Mouse (Mus musculus) kidney, adult 2 months (tissue): ENCODE results near the gene Stac. TPM values are rescaled to one million over a fixed set of nuclear protein-coding genes. Genes with fewer than 3 reads are reported as not detected.

ENCODE experiments used
- DNase-seq: peaks from one replicate; pipeline ENCODE4 v3.0.0; 2021
- H3K27ac ChIP-seq: fragments of 200-500 bp; 2 replicates; pipeline ENCODE4 v1.5.1; 2012; ENCODE audit warnings: low read depth, low read length, control low read depth, inconsistent platforms; ENCODE audit not compliant: insufficient read depth
- H3K27me3 ChIP-seq: fragments of 200-500 bp; replicated peaks from 2 replicates; pipeline ENCODE4 v1.6.1; 2012; ENCODE audit warnings: mild to moderate bottlenecking, moderate library complexity, low read length, inconsistent platforms; ENCODE audit not compliant: control insufficient read depth, insufficient read depth
- H3K36me3 ChIP-seq: fragments of 200-500 bp; 2 replicates; pipeline ENCODE4 v1.6.1; 2012; ENCODE audit warnings: mild to moderate bottlenecking, moderate library complexity, low read length, inconsistent platforms; ENCODE audit not compliant: control insufficient read depth, insufficient read depth
- H3K4me1 ChIP-seq: fragments of 200-500 bp; 2 replicates; pipeline ENCODE4 v1.6.1; 2011; ENCODE audit warnings: low read length; ENCODE audit not compliant: control insufficient read depth, insufficient read depth
- H3K4me3 ChIP-seq: fragments of 200-500 bp; 2 replicates; pipeline ENCODE4 v1.5.1; 2011; ENCODE audit warnings: mild to moderate bottlenecking, low read depth, low read length, control low read depth; ENCODE audit not compliant: insufficient read depth
- CTCF ChIP-seq: fragments of 200-500 bp; conservative IDR thresholded peaks from 2 replicates; pipeline ENCODE4 v1.5.1; 2011; ENCODE audit warnings: low read depth, mild to moderate bottlenecking, control low read depth, low read length, moderate library complexity, mixed read lengths; ENCODE audit not compliant: insufficient read depth, insufficient read length
- POLR2A ChIP-seq: fragments of 200-500 bp; IDR thresholded peaks from one replicate; pipeline ENCODE4 v1.6.1; 2011; ENCODE audit warnings: low read depth, low read length, control low read depth
- WGBS: fragments of 180-500 bp; shearing (Covaris S2); methylation state at CpG from one replicate; pipeline ENCODE4 v1.1.7; 2018; 5-methylcytosine and 5-hydroxymethylcytosine counted together
- polyA plus RNA-seq: library from polyadenylated mRNA; depleted of rRNA; stranded (reverse); fragments of >200 nt; gene quantifications from 2 replicates; pipeline ENCODE4 v1.2.3, GENCODE M21; 2012

Gene Stac
- polyA plus RNA-seq, 1 experiment = 0.39 TPM

DNA sequence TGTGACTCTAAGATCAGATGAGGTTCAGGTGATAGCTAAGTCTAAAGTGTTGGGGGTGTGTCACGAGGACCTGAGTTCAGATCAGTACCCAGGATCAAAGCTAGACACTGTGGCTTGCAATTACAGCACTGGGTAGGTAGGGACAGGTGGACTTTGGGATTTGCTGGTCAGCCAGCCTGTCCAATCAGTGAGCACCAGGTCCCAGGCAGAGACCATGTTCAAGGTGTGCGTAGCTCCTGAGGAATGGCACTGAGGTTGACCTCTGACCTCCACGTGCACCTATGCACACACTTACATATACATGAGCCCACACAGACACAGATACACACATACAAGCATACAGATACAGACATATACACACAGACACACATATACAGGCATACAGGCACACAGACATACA is 174.6 kb downstream of the Stac start:
- H3K36me3 ChIP-seq = no peaks in the 10 kb centered on the region
- 82% methylated on average over 3 of the region's 3 CpGs for WGBS
- H3K27me3 ChIP-seq = no peaks in the 10 kb centered on the region

DNA sequence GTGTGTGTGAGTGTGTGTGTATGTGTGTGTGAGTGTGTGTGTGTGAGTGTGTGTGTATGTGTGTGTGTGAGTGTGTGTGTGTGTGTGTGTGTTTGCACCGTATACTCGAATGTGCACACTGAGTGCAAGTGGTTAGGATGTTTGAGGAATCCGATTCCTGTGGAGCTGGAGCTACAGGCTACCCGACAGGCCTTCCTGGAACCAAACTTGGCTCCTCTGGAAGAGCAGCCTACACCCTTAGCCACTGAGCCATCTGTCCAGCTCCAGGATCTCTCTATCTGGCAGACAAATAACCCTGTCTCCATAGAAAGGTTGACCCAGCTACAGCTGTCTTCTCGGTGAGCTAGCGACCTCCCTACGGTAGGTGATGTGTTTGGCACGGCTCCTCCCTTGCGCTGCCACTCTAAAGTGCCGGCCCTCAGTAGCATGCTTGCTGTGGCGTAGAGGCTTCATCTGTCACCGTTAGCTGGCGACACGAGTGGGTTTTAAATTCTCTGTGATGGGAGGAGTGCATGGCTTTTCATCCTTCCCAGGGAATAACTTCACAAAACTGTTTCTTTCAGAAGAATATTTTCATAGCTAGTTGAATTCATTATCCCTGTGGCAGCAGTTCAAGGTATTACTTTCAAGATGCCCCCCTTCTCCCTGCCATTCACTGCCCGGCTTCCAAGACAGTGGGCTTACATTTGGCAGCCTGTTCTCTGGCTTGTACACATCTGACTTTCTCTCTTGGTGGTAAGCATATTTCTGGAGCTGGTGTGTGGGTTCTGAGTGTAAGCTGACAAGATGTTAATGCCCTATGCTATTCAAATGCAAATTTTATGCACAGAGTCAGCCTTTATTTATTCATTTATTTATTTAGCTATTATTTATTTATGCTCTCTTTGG is 175.3 kb downstream of the Stac start:
- Histone ChIP-seq H3K4me3 (no peak overlapping the region), H3K27me3 (no peaks in the 10 kb centered on the region), H3K27ac (no peak overlapping the region), H3K36me3 (no peaks in the 10 kb centered on the region), H3K4me1 (no peaks in the 10 kb centered on the region)
- 64% methylated on average over 15 of the region's 15 CpGs for WGBS
- TF ChIP-seq CTCF (no peak), POLR2A (no peak)
- DNase-seq = no peak

More for the DNA sequence above, 174.6 kb downstream of the Stac start:
- no peak for DNase-seq
- Histone ChIP-seq H3K27ac (no peak overlapping the region), H3K4me1 (no peaks in the 10 kb centered on the region), H3K4me3 (no peak overlapping the region)
- TF ChIP-seq CTCF (no peak), POLR2A (no peak)
